ENCODE assay signal across 7 mouse cellular contexts in genomic region chr9:65523611-65524364, GRCm38 (mm10). TPM values are rescaled to one million over a fixed set of nuclear protein-coding genes. Genes with fewer than 3 reads are reported as not detected.
A peak's percentile ranks its signal among the peaks of the same experiment; 100 is the strongest.
DNase-seq lines count a peak whose midpoint lies in the region; ATAC-seq lines count a peak whose summit lies in the region.

No protein-coding gene starts in this region.

- H3K4me2 ChIP-seq in intestine, embryonic 16.5 days (ENCODE audit: low read depth, low read length), result no peak overlapping the region

- H3K36me3 ChIP-seq in intestine, embryonic 16.5 days (ENCODE audit: control insufficient read depth, insufficient read depth, low read length), result no peaks in the 10 kb centered on the region
- H3K36me3 ChIP-seq in midbrain, embryonic 10.5 days, result no peaks in the 10 kb centered on the region

- H3K9ac ChIP-seq in intestine, embryonic 16.5 days (ENCODE audit: low read depth, low read length), result no peak overlapping the region

- peak; percentile 86 for ATAC-seq in intestine, embryonic 16.5 days

- H3K9me3 ChIP-seq in intestine, embryonic 16.5 days (ENCODE audit: control insufficient read depth, low read length), result no peaks in the 10 kb centered on the region
- H3K9me3 ChIP-seq in midbrain, embryonic 10.5 days (replicated peaks), result no peaks in the 10 kb centered on the region

- H3K4me3 ChIP-seq in intestine, embryonic 16.5 days (ENCODE audit: low read length), result no peak overlapping the region
- no peak overlapping the region for H3K4me3 ChIP-seq in midbrain, embryonic 10.5 days

- H3K27ac ChIP-seq in intestine, embryonic 16.5 days (ENCODE audit: low read length), result no peak overlapping the region
- H3K27ac ChIP-seq in midbrain, embryonic 10.5 days (replicated peaks), result no peak overlapping the region

- H3K4me1 ChIP-seq in intestine, embryonic 16.5 days (ENCODE audit: control insufficient read depth, insufficient read depth, low read length), result peaks cover 10% of the 10 kb centered on the region; the same call in 1 of the 2 replicates
- peaks cover 24% of the 10 kb centered on the region for H3K4me1 ChIP-seq in midbrain, embryonic 10.5 days

- DNase-seq in adrenal gland, adult 8-10 months, result peak; percentile 81
- peak; percentile 69 for DNase-seq in embryo, embryonic 11.5 days (ENCODE audit: low read depth, low spot score)
- DNase-seq in gastrocnemius, postnatal 4 days (ENCODE audit: low spot score in 2 of 2), result peak; percentile 48 to 78
- DNase-seq in left cerebral cortex, postnatal 25 days (ENCODE audit: low spot score in 2 of 2), result peak; percentile 83
- peak; percentile 78 for DNase-seq in midbrain, embryonic 10.5 days (ENCODE audit: low spot score)
- DNase-seq in right cerebral cortex, postnatal 4 days, result peak; percentile 73

- intact Hi-C loops in left cerebral cortex, postnatal 25 days (cut with DNase I), result loop anchor here (1.0 kb wide), 1 partner anchor 58 kb away; no protein-coding TSS in a partner anchor

- WGBS in intestine, embryonic 16.5 days, result 25% methylated on average over 14 of the region's 14 CpGs
- 25% methylated on average over 14 of the region's 14 CpGs for WGBS in midbrain, embryonic 10.5 days

- H3K27me3 ChIP-seq in intestine, embryonic 16.5 days (replicated peaks; ENCODE audit: control insufficient read depth, insufficient read depth, low read length), result no peaks in the 10 kb centered on the region
- H3K27me3 ChIP-seq in midbrain, embryonic 10.5 days (ENCODE audit: low read depth, poor library complexity, severe bottlenecking), result peaks cover 27% of the 10 kb centered on the region

RNA-seq across cellular contexts. Expression of gene Ankdd1a, which starts 3.8 kb away (rescaled TPM):
- 1 to 10 TPM; 3.5 to 6.0 (median 5.6) TPM for total RNA-seq in adrenal gland, adult 8-10 months (2022)
- not detected for total RNA-seq in gastrocnemius, postnatal 4 days (2021)
- polyA plus RNA-seq in intestine, embryonic 16.5 days (2015; fragmentation: Nextera tagmentation; extraction: Ambion mirVana), result not detected in 2 replicates
- 1 to 10 TPM; 2.8 to 3.7 TPM for total RNA-seq in left cerebral cortex, postnatal 25 days (2021)
- polyA plus RNA-seq in midbrain, embryonic 10.5 days (2016; fragmentation: Nextera tagmentation; extraction: Ambion mirVana), result 0.10 TPM in 1 of 2 replicates, not detected in the other

RNA-seq across cellular contexts. Expression of gene Plekho2, which starts 56.1 kb away (rescaled TPM):
- total RNA-seq in adrenal gland, adult 8-10 months (2022), result 10 to 100 TPM; 52.6 to 84.0 (median 64.7) TPM
- 10 to 100 TPM; 23.6 to 26.0 TPM for total RNA-seq in gastrocnemius, postnatal 4 days (2021)
- polyA plus RNA-seq in intestine, embryonic 16.5 days (2015; fragmentation: Nextera tagmentation; extraction: Ambion mirVana), result 11.3 and 11.9 TPM in 2 replicates
- total RNA-seq in left cerebral cortex, postnatal 25 days (2021), result 10 to 100 TPM; 13.3 to 17.0 TPM
- polyA plus RNA-seq in midbrain, embryonic 10.5 days (2016; fragmentation: Nextera tagmentation; extraction: Ambion mirVana), result 13.4 and 13.9 TPM in 2 replicates
